In the genomic region with DNA sequence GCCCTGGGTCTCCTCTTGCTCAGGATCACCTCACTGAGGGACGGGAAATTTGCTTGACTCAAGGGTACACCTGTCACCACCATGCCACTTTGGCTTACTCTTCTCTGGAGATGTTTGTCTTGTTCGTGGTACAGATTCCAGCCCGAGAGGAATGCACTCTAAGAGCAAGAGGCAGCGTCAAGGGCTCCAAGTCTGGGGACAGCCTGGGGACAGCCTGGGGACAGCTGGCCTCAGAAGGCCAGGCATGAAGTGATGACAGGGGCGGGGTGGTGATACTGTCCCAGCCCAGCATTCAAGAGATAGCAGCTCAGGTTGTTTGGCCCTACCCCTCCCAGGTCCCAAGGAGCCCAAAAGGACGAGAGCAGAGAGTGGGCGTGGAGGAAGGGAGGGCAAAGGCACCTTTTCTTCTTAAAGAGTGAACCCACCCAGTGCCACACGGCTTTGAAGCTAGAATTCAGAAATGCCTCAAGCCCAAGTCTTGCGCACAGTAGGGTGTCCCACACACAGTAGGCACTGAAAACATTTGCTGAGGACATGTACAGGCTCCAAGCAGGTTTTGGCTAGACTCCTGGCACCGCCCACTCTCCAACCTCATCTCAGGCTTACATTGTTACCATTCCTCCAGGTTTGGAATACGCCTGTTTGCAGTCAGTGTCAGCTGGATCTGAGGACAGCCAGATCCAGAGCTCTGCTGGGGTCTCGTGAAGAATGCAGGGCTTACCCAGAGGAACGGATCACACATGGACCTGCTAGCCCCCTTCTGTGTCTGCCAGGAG, we compare ENCODE assay signal across 12 mouse cellular contexts. TPM values are rescaled to one million over a fixed set of nuclear protein-coding genes. Genes with fewer than 3 reads are reported as not detected.
DNase-seq lines count a peak whose midpoint lies in the region; ATAC-seq and TF ChIP-seq lines count a peak whose summit lies in the region.
"Had no signal": no experiment of that assay in that cellular context is flagged by ENCODE, and none has a peak within 500 bp of the region (broad histone marks: within the 10 kb centered on the region; RNA-seq: fewer than 3 reads in every experiment).

No protein-coding gene starts in this region.

- DNase-seq in limb, embryonic 10.5 days (ENCODE audit: low spot score), result no peak
- DNase-seq in embryo, embryonic 9.5 days (ENCODE audit: extremely low spot score), result no peak
- DNase-seq: adrenal gland, postnatal 36 days; cerebellum, adult 11-12 months; gastrocnemius, postnatal 25 days had no signal

- TF ChIP-seq POLR2A in myocyte (IDR thresholded peaks at IDR 0.05; ENCODE audit: insufficient read length, low read depth), result no peak

- no peaks in the 10 kb centered on the region for H3K4me1 ChIP-seq in limb, embryonic 15.5 days
- H3K4me1 ChIP-seq in limb, embryonic 10.5 days, result peaks cover 16% of the 10 kb centered on the region
- peaks cover 11% of the 10 kb centered on the region for H3K4me1 ChIP-seq in heart, embryonic 11.5 days (ENCODE audit: control insufficient read depth, insufficient read depth, low read length)
- no peaks in the 10 kb centered on the region for H3K4me1 ChIP-seq in intestine, embryonic 16.5 days (ENCODE audit: control insufficient read depth, insufficient read depth, low read length)
- H3K4me1 ChIP-seq in midbrain, embryonic 16.5 days (ENCODE audit: control insufficient read depth, insufficient read depth, low read length), result no peaks in the 10 kb centered on the region

- H3K9ac ChIP-seq in limb, embryonic 15.5 days, result no peak overlapping the region
- no peak overlapping the region for H3K9ac ChIP-seq in heart, embryonic 11.5 days (ENCODE audit: low read depth, low read length)
- H3K9ac ChIP-seq in intestine, embryonic 16.5 days (ENCODE audit: low read depth, low read length), result no peak overlapping the region
- no peak overlapping the region for H3K9ac ChIP-seq in midbrain, embryonic 16.5 days (ENCODE audit: low read depth, low read length)
- H3K9ac ChIP-seq: forebrain, embryonic 13.5 days; limb, embryonic 12.5 days had no signal

- no peaks in the 10 kb centered on the region for H3K36me3 ChIP-seq in limb, embryonic 15.5 days
- H3K36me3 ChIP-seq in limb, embryonic 10.5 days, result no peaks in the 10 kb centered on the region
- H3K36me3 ChIP-seq in heart, embryonic 11.5 days (ENCODE audit: control insufficient read depth, insufficient read depth, low read length), result no peaks in the 10 kb centered on the region
- no peaks in the 10 kb centered on the region for H3K36me3 ChIP-seq in intestine, embryonic 16.5 days (ENCODE audit: control insufficient read depth, insufficient read depth, low read length)
- H3K36me3 ChIP-seq in myocyte (ENCODE audit: control insufficient read depth, insufficient read depth), result no peaks in the 10 kb centered on the region
- H3K36me3 ChIP-seq in midbrain, embryonic 16.5 days (ENCODE audit: control insufficient read depth, insufficient read depth, low read length), result no peaks in the 10 kb centered on the region
- H3K36me3 ChIP-seq: limb, embryonic 12.5 days had no signal

- no peak overlapping the region for H3K4me3 ChIP-seq in limb, embryonic 15.5 days
- no peak overlapping the region for H3K4me3 ChIP-seq in limb, embryonic 10.5 days
- no peak overlapping the region for H3K4me3 ChIP-seq in heart, embryonic 11.5 days (ENCODE audit: low read depth, low read length)
- no peak overlapping the region for H3K4me3 ChIP-seq in intestine, embryonic 16.5 days (ENCODE audit: low read length)
- no peak overlapping the region for H3K4me3 ChIP-seq in myocyte
- H3K4me3 ChIP-seq in midbrain, embryonic 16.5 days (ENCODE audit: low read depth, low read length), result no peak overlapping the region
- H3K4me3 ChIP-seq: forebrain, embryonic 13.5 days; limb, embryonic 12.5 days had no signal

- no peak overlapping the region for H3K4me2 ChIP-seq in limb, embryonic 15.5 days
- H3K4me2 ChIP-seq in heart, embryonic 11.5 days, result no peak overlapping the region
- H3K4me2 ChIP-seq in intestine, embryonic 16.5 days (ENCODE audit: low read depth, low read length), result no peak overlapping the region
- H3K4me2 ChIP-seq in myocyte (ENCODE audit: low read depth), result peak overlapping the region; percentile 36
- H3K4me2 ChIP-seq in midbrain, embryonic 16.5 days (ENCODE audit: low read length), result no peak overlapping the region
- H3K4me2 ChIP-seq: forebrain, embryonic 13.5 days; limb, embryonic 12.5 days had no signal

- ATAC-seq in limb, embryonic 15.5 days (ENCODE audit: insufficient number of reproducible peaks, low FRiP score, low TSS enrichment, low read depth), result no peak
- peak; percentile 39; the same call in 1 of the 2 replicates for ATAC-seq in heart, embryonic 11.5 days (replicated peaks; ENCODE audit: insufficient number of reproducible peaks, low FRiP score, low TSS enrichment)
- peak; percentile 41 for ATAC-seq in intestine, embryonic 16.5 days
- ATAC-seq in midbrain, embryonic 16.5 days, result no peak
- ATAC-seq: forebrain, embryonic 13.5 days had no signal

- no peak overlapping the region for H3ac ChIP-seq in myocyte (ENCODE audit: control insufficient read depth, insufficient read length)

- H3K9me3 ChIP-seq in limb, embryonic 15.5 days, result no peaks in the 10 kb centered on the region
- no peaks in the 10 kb centered on the region for H3K9me3 ChIP-seq in limb, embryonic 10.5 days (replicated peaks)
- H3K9me3 ChIP-seq in heart, embryonic 11.5 days (replicated peaks; ENCODE audit: control insufficient read depth, low read length), result no peaks in the 10 kb centered on the region
- no peaks in the 10 kb centered on the region for H3K9me3 ChIP-seq in intestine, embryonic 16.5 days (ENCODE audit: control insufficient read depth, low read length)
- no peaks in the 10 kb centered on the region for H3K9me3 ChIP-seq in midbrain, embryonic 16.5 days (replicated peaks; ENCODE audit: control insufficient read depth, low read length, poor library complexity, severe bottlenecking)
- H3K9me3 ChIP-seq: forebrain, embryonic 13.5 days had no signal

- H3K27ac ChIP-seq in limb, embryonic 15.5 days, result peak overlapping the region; percentile 27; the same call in 1 of the 2 replicates
- no peak overlapping the region for H3K27ac ChIP-seq in limb, embryonic 10.5 days
- H3K27ac ChIP-seq in heart, embryonic 11.5 days (ENCODE audit: low read depth, low read length), result peak overlapping the region; percentile 50
- no peak overlapping the region for H3K27ac ChIP-seq in intestine, embryonic 16.5 days (ENCODE audit: low read length)
- no peak overlapping the region for H3K27ac ChIP-seq in midbrain, embryonic 16.5 days (ENCODE audit: low read length)
- H3K27ac ChIP-seq: forebrain, embryonic 13.5 days; limb, embryonic 12.5 days had no signal

- no peaks in the 10 kb centered on the region for H3K79me2 ChIP-seq in myocyte (ENCODE audit: control insufficient read depth, insufficient read depth)

- 75% methylated on average over 13 of the region's 13 CpGs for WGBS in limb, embryonic 15.5 days
- WGBS in limb, embryonic 10.5 days, result 78% methylated on average over 13 of the region's 13 CpGs
- WGBS in heart, embryonic 11.5 days (ENCODE audit: insufficient replicate concordance), result 45% methylated on average over 13 of the region's 13 CpGs
- WGBS in intestine, embryonic 16.5 days, result 71% methylated on average over 13 of the region's 13 CpGs
- WGBS in midbrain, embryonic 16.5 days, result 89% methylated on average over 13 of the region's 13 CpGs

- H3K27me3 ChIP-seq in limb, embryonic 15.5 days, result no peaks in the 10 kb centered on the region
- H3K27me3 ChIP-seq in limb, embryonic 10.5 days (ENCODE audit: low read depth, poor library complexity, severe bottlenecking), result no peaks in the 10 kb centered on the region
- H3K27me3 ChIP-seq in heart, embryonic 11.5 days (ENCODE audit: control insufficient read depth, insufficient read depth, low read length), result no peaks in the 10 kb centered on the region
- H3K27me3 ChIP-seq in intestine, embryonic 16.5 days (replicated peaks; ENCODE audit: control insufficient read depth, insufficient read depth, low read length), result no peaks in the 10 kb centered on the region
- H3K27me3 ChIP-seq in myocyte (ENCODE audit: control insufficient read depth, insufficient read depth, insufficient read length), result no peaks in the 10 kb centered on the region
- H3K27me3 ChIP-seq in midbrain, embryonic 16.5 days (ENCODE audit: control insufficient read depth, insufficient read depth, low read depth, low read length), result no peaks in the 10 kb centered on the region
- H3K27me3 ChIP-seq: forebrain, embryonic 13.5 days; limb, embryonic 12.5 days had no signal

TF ChIP-seq in myocyte, 11 proteins besides CTCF, POLR2A, EP300 and RAD21 (continues in another document):
- TF ChIP-seq MYOD1 (IDR thresholded peaks at IDR 0.05; ENCODE audit: control insufficient read depth in 1 of 3, insufficient read length in 2 of 3, low read depth in 2 of 3) (peak; percentile 17 to 80 (median 43)), TCF12 (IDR thresholded peaks at IDR 0.05; ENCODE audit: insufficient read depth, poor library complexity, severe bottlenecking) (peak; percentile 83), MAX (IDR thresholded peaks at IDR 0.05; ENCODE audit: low read depth) (no peak), E2F4 (IDR thresholded peaks at IDR 0.05; ENCODE audit: insufficient read depth) (no peak), REST (IDR thresholded peaks at IDR 0.05; ENCODE audit: insufficient read depth, insufficient read length) (no peak), MYOG (IDR thresholded peaks at IDR 0.05; ENCODE audit: control insufficient read depth in 1 of 3, insufficient read depth in 1 of 3, insufficient read length in 2 of 3, low read depth in 2 of 3) (peak; percentile 77 to 95 (median 85)), CEBPB (IDR thresholded peaks at IDR 0.05; ENCODE audit: insufficient read depth, poor library complexity, severe bottlenecking) (no peak), USF1 (IDR thresholded peaks at IDR 0.05; ENCODE audit: low read depth) (no peak), POLR2AphosphoS2 (IDR thresholded peaks at IDR 0.05; ENCODE audit: insufficient read length, low read depth) (no peak)

RNA-seq across cellular contexts. Expression of gene Emp2, which starts 23.8 kb away (rescaled TPM):
- 85.2 and 88.8 TPM in 2 replicates for polyA plus RNA-seq in limb, embryonic 15.5 days (2015; fragmentation: Nextera tagmentation; extraction: Ambion mirVana)
- polyA plus RNA-seq in limb, embryonic 10.5 days (2016; fragmentation: Nextera tagmentation; extraction: Ambion mirVana), result 2.4 and 4.2 TPM in 2 replicates
- polyA plus RNA-seq in heart, embryonic 11.5 days (2014; fragmentation: Nextera tagmentation; extraction: Ambion mirVana), result 21.9 and 24.7 TPM in 2 replicates
- polyA plus RNA-seq in intestine, embryonic 16.5 days (2015; fragmentation: Nextera tagmentation; extraction: Ambion mirVana), result 18.5 and 19.3 TPM in 2 replicates
- polyA plus RNA-seq in myocyte (2012; fragmentation: generic; extraction: Trizol), result 212 TPM
- polyA plus RNA-seq in midbrain, embryonic 16.5 days (2015; fragmentation: Nextera tagmentation; extraction: Ambion mirVana), result 10.8 and 18.8 TPM in 2 replicates

RNA-seq across cellular contexts. Expression of gene Tekt5, which starts 57.7 kb away (rescaled TPM):
- polyA plus RNA-seq in limb, embryonic 15.5 days (2015; fragmentation: Nextera tagmentation; extraction: Ambion mirVana), result 1.6 and 2.7 TPM in 2 replicates
- polyA plus RNA-seq in limb, embryonic 10.5 days (2016; fragmentation: Nextera tagmentation; extraction: Ambion mirVana), result not detected in 2 replicates
- 0.17 and 0.23 TPM in 2 replicates for polyA plus RNA-seq in heart, embryonic 11.5 days (2014; fragmentation: Nextera tagmentation; extraction: Ambion mirVana)
- 0.27 and 0.35 TPM in 2 replicates for polyA plus RNA-seq in intestine, embryonic 16.5 days (2015; fragmentation: Nextera tagmentation; extraction: Ambion mirVana)
- polyA plus RNA-seq in myocyte (2012; fragmentation: generic; extraction: Trizol), result 21.8 TPM
- polyA plus RNA-seq in midbrain, embryonic 16.5 days (2015; fragmentation: Nextera tagmentation; extraction: Ambion mirVana), result 12.9 and 18.3 TPM in 2 replicates
- polyA plus RNA-seq: limb, embryonic 12.5 days had no signal

Comparison
In these comparisons a context has a peak if more than half of its experiments do, and no peak if none do; other contexts are left out.
1. H3K27ac ChIP-seq: peak in limb, embryonic 15.5 days (single experiment) and heart, embryonic 11.5 days (single experiment); none in limb, embryonic 10.5 days (single experiment), intestine, embryonic 16.5 days (single experiment) and midbrain, embryonic 16.5 days (single experiment).
2. ATAC-seq: peak in heart, embryonic 11.5 days (single experiment) and intestine, embryonic 16.5 days (single experiment); none in limb, embryonic 15.5 days (single experiment) and midbrain, embryonic 16.5 days (single experiment).